Mouse (Mus musculus) midbrain, embryonic 16.5 days (tissue): ENCODE measurements at regions not wholly inside any gene's neighbourhood (a gene's known extent, or its start where the extent isn't known, plus 50 kb on each side); places are given as distances from the start of the nearest gene placed in this dataset.

Experiments
- ATAC-seq: fragments of 200-750 bp; cut with Nextera tagmentation; 2 replicates; pipeline ENCODE4 v1.8.0; 2017; ENCODE audit warnings: moderate TSS enrichment
- H3K27ac ChIP-seq: fragments of 300-500 bp; sonication (generic); 2 replicates; pipeline ENCODE4 v1.5.1; 2014; ENCODE audit warnings: mild to moderate bottlenecking, low read length, mixed read lengths
- H3K27me3 ChIP-seq: fragments of 300-500 bp; sonication (generic); 2 replicates; pipeline ENCODE4 v1.6.1; 2014; ENCODE audit warnings: low read depth, low read length, mixed read lengths; ENCODE audit not compliant: control insufficient read depth, insufficient read depth
- H3K36me3 ChIP-seq: fragments of 300-500 bp; sonication (generic); 2 replicates; pipeline ENCODE4 v1.6.1; 2014; ENCODE audit warnings: mild to moderate bottlenecking, low read length, moderate library complexity, mixed read lengths; ENCODE audit not compliant: control insufficient read depth, insufficient read depth
- H3K4me1 ChIP-seq: fragments of 300-500 bp; sonication (generic); 2 replicates; pipeline ENCODE4 v1.6.1; 2014; ENCODE audit warnings: mild to moderate bottlenecking, low read length, mixed read lengths; ENCODE audit not compliant: control insufficient read depth, insufficient read depth
- H3K4me2 ChIP-seq: fragments of 300-500 bp; sonication (generic); 2 replicates; pipeline ENCODE4 v1.6.1; 2014; ENCODE audit warnings: mild to moderate bottlenecking, low read length, mixed read lengths
- H3K4me3 ChIP-seq: fragments of 300-500 bp; sonication (generic); 2 replicates; pipeline ENCODE4 v1.5.1; 2014; ENCODE audit warnings: low read depth, mild to moderate bottlenecking, low read length, moderate library complexity, mixed read lengths
- H3K9ac ChIP-seq: fragments of 300-500 bp; sonication (generic); 2 replicates; pipeline ENCODE4 v1.6.1; 2014; ENCODE audit warnings: low read depth, low read length, mixed read lengths
- H3K9me3 ChIP-seq: fragments of 300-500 bp; sonication (generic); replicated peaks from 2 replicates; pipeline ENCODE4 v1.6.1; 2014; ENCODE audit warnings: mild to moderate bottlenecking, low read length, mixed read lengths; ENCODE audit not compliant: control insufficient read depth, poor library complexity, severe bottlenecking
- WGBS: fragments of 180-500 bp; shearing (Covaris S2); extraction: QIAGEN DNeasy Blood & Tissue Kit; methylation state at CpG from one replicate; pipeline ENCODE4 v1.1.7; 2014; 5-methylcytosine and 5-hydroxymethylcytosine counted together

- Histone ChIP-seq H3K9ac (no peak overlapping the region), H3K4me1 (no peaks in the 10 kb centered on the region), H3K36me3 (no peaks in the 10 kb centered on the region), H3K9me3 (no peaks in the 10 kb centered on the region), H3K4me2 (no peak overlapping the region), H3K27me3 (no peaks in the 10 kb centered on the region), H3K4me3 (no peak overlapping the region), H3K27ac (no peak overlapping the region)
- no peak for ATAC-seq
- 81% methylated on average over 2 of the region's 2 CpGs for WGBS
These were observed 225.4 kb upstream of the Galnt5 start for GRCm38 (mm10) chr2:57772315-57772714.

GRCm38 (mm10) chr2:57776154-57776553, 221.5 kb upstream of the Galnt5 start:
- WGBS: 76% methylated on average over 5 of the region's 5 CpGs
- H3K9me3 ChIP-seq: no peaks in the 10 kb centered on the region
- H3K4me2 ChIP-seq: no peak overlapping the region
- H3K27me3 ChIP-seq: no peaks in the 10 kb centered on the region
- no peak overlapping the region for H3K9ac ChIP-seq
- H3K27ac ChIP-seq: no peak overlapping the region
- H3K4me3 ChIP-seq: no peak overlapping the region
- no peak for ATAC-seq
- no peaks in the 10 kb centered on the region for H3K4me1 ChIP-seq
- H3K36me3 ChIP-seq: no peaks in the 10 kb centered on the region

- Histone ChIP-seq H3K4me2 (no peak overlapping the region), H3K9me3 (no peaks in the 10 kb centered on the region), H3K27ac (no peak overlapping the region), H3K9ac (no peak overlapping the region), H3K4me3 (no peak overlapping the region), H3K36me3 (no peaks in the 10 kb centered on the region), H3K27me3 (no peaks in the 10 kb centered on the region), H3K4me1 (no peaks in the 10 kb centered on the region)
- 97% methylated on average over 1 of the region's 1 CpGs for WGBS
- no peak for ATAC-seq
These were observed 216.8 kb upstream of the Galnt5 start for GRCm38 (mm10) chr2:57780836-57781235.

- no peaks in the 10 kb centered on the region for H3K36me3 ChIP-seq
- H3K27ac ChIP-seq: no peak overlapping the region
- no peak overlapping the region for H3K9ac ChIP-seq
- 48% methylated on average over 8 of the region's 8 CpGs for WGBS
- H3K27me3 ChIP-seq: no peaks in the 10 kb centered on the region
- no peaks in the 10 kb centered on the region for H3K9me3 ChIP-seq
- no peaks in the 10 kb centered on the region for H3K4me1 ChIP-seq
- H3K4me2 ChIP-seq: no peak overlapping the region
- no peak overlapping the region for H3K4me3 ChIP-seq
- peak; percentile 86 for ATAC-seq
These were observed 204.0 kb upstream of the Galnt5 start for GRCm38 (mm10) chr2:57793519-57794296.

GRCm38 (mm10) chr2:57799279-57799678, 198.4 kb upstream of the Galnt5 start:
- Histone ChIP-seq H3K4me1 (no peaks in the 10 kb centered on the region), H3K9ac (no peak overlapping the region), H3K4me2 (no peak overlapping the region), H3K9me3 (no peaks in the 10 kb centered on the region), H3K27me3 (no peaks in the 10 kb centered on the region), H3K4me3 (no peak overlapping the region), H3K27ac (no peak overlapping the region), H3K36me3 (no peaks in the 10 kb centered on the region)
- 81% methylated on average over 2 of the region's 2 CpGs for WGBS
- ATAC-seq: no peak

- Histone ChIP-seq H3K36me3 (no peaks in the 10 kb centered on the region), H3K27ac (no peak overlapping the region), H3K27me3 (no peaks in the 10 kb centered on the region), H3K4me1 (no peaks in the 10 kb centered on the region), H3K9me3 (no peaks in the 10 kb centered on the region), H3K9ac (no peak overlapping the region), H3K4me2 (no peak overlapping the region), H3K4me3 (no peak overlapping the region)
- ATAC-seq: no peak
- WGBS: 50% methylated on average over 1 of the region's 1 CpGs
These were observed 189.8 kb upstream of the Galnt5 start for GRCm38 (mm10) chr2:57807911-57808310.

GRCm38 (mm10) chr2:57812996-57813395, 184.7 kb upstream of the Galnt5 start:
- WGBS: 74% methylated on average over 1 of the region's 1 CpGs

GRCm38 (mm10) chr2:57820343-57820742, 177.3 kb upstream of the Galnt5 start:
- 40% methylated on average over 2 of the region's 2 CpGs for WGBS
- no peak overlapping the region for H3K9ac ChIP-seq
- ATAC-seq: no peak
- H3K4me1 ChIP-seq: no peaks in the 10 kb centered on the region; the same call in 1 of the 2 replicates
- no peak overlapping the region for H3K4me2 ChIP-seq
- H3K4me3 ChIP-seq: no peak overlapping the region
- no peaks in the 10 kb centered on the region for H3K27me3 ChIP-seq
- no peaks in the 10 kb centered on the region for H3K9me3 ChIP-seq
- H3K27ac ChIP-seq: no peak overlapping the region
- no peaks in the 10 kb centered on the region for H3K36me3 ChIP-seq

More at GRCm38 (mm10) chr2:57812996-57813395, 184.7 kb upstream of the Galnt5 start:
- no peak overlapping the region for H3K4me2 ChIP-seq
- H3K4me1 ChIP-seq: no peaks in the 10 kb centered on the region
- H3K9ac ChIP-seq: no peak overlapping the region
- no peak overlapping the region for H3K4me3 ChIP-seq
- H3K27me3 ChIP-seq: no peaks in the 10 kb centered on the region
- no peaks in the 10 kb centered on the region for H3K36me3 ChIP-seq
- H3K27ac ChIP-seq: no peak overlapping the region
- H3K9me3 ChIP-seq: no peaks in the 10 kb centered on the region
- ATAC-seq: no peak

- Histone ChIP-seq H3K4me1 (no peaks in the 10 kb centered on the region; the same call in 1 of the 2 replicates), H3K9me3 (no peaks in the 10 kb centered on the region), H3K4me3 (no peak overlapping the region), H3K27ac (no peak overlapping the region), H3K9ac (no peak overlapping the region), H3K4me2 (no peak overlapping the region), H3K36me3 (no peaks in the 10 kb centered on the region), H3K27me3 (no peaks in the 10 kb centered on the region)
- ATAC-seq: no peak
- WGBS: 60% methylated on average over 1 of the region's 1 CpGs
These were observed 176.8 kb upstream of the Galnt5 start for GRCm38 (mm10) chr2:57820923-57821322.
